ENCODE assay signal across 8 mouse cellular contexts in genomic region chr4:88031211-88032150, GRCm38 (mm10). TPM values are rescaled to one million over a fixed set of nuclear protein-coding genes. Genes with fewer than 3 reads are reported as not detected.
DNase-seq lines count a peak whose midpoint lies in the region; ATAC-seq and TF ChIP-seq lines count a peak whose summit lies in the region.

No protein-coding gene starts in this region.

- peak; percentile 5; the same call in 1 of the 2 replicates for ATAC-seq in forebrain, postnatal 0 days
- no peak for ATAC-seq in hindbrain, embryonic 15.5 days (ENCODE audit: low FRiP score, low read depth)

- no peaks in the 10 kb centered on the region; the same call in 1 of the 2 replicates for H3K27me3 ChIP-seq in forebrain, postnatal 0 days (ENCODE audit: insufficient read depth, low read length)
- no peaks in the 10 kb centered on the region for H3K27me3 ChIP-seq in hindbrain, embryonic 15.5 days
- H3K27me3 ChIP-seq in megakaryocyte, embryonic 14.5 days (replicated peaks): peaks cover 10% of the 10 kb centered on the region

- TF ChIP-seq CTCF in forebrain, postnatal 0 days (IDR thresholded peaks at IDR 0.05; ENCODE audit: low read depth): no peak

- peak overlapping the region; percentile 78 for H3K9ac ChIP-seq in forebrain, postnatal 0 days
- H3K9ac ChIP-seq in hindbrain, embryonic 15.5 days: peak overlapping the region; percentile 70

- H3K4me3 ChIP-seq in forebrain, postnatal 0 days (ENCODE audit: low read depth, low read length): peak overlapping the region; percentile 91
- peak overlapping the region; percentile 69 for H3K4me3 ChIP-seq in hindbrain, embryonic 15.5 days
- peak overlapping the region; percentile 95 for H3K4me3 ChIP-seq in megakaryocyte, embryonic 14.5 days (replicated peaks)

- H3K27ac ChIP-seq in forebrain, postnatal 0 days (ENCODE audit: low read depth, low read length): peak overlapping the region; percentile 90
- H3K27ac ChIP-seq in hindbrain, embryonic 15.5 days (replicated peaks): peak overlapping the region; percentile 98

- intact Hi-C loops in left cerebral cortex, postnatal 36 days (cut with DNase I): loop anchor here (2.0 to 10.0 kb wide), 4 partner anchors 129 to 664 kb away; no protein-coding TSS in a partner anchor

- no peaks in the 10 kb centered on the region for H3K9me3 ChIP-seq in forebrain, postnatal 0 days (ENCODE audit: low read length)
- no peaks in the 10 kb centered on the region for H3K9me3 ChIP-seq in hindbrain, embryonic 15.5 days
- H3K9me3 ChIP-seq in megakaryocyte, embryonic 14.5 days: no peaks in the 10 kb centered on the region

- peak overlapping the region; percentile 87 for H3K4me2 ChIP-seq in forebrain, postnatal 0 days (ENCODE audit: low read depth)
- H3K4me2 ChIP-seq in hindbrain, embryonic 15.5 days: peak overlapping the region; percentile 88

- 3% methylated on average over 84 of the region's 84 CpGs for WGBS in forebrain, postnatal 0 days
- under 1% methylated on average over 84 of the region's 84 CpGs for WGBS in hindbrain, embryonic 15.5 days

- DNase-seq in NIH3T3 (ENCODE audit: low read depth): peak; percentile 72
- peak; percentile 73 to 79 for DNase-seq in cerebellum, adult 18-20 months
- DNase-seq in forebrain, postnatal 0 days: peak; percentile 72
- peak; percentile 37 to 40 for DNase-seq in left cerebral cortex, postnatal 36 days (ENCODE audit: low spot score in 2 of 2)
- peak; percentile 13 to 30 for DNase-seq in right cerebral cortex, postnatal 36 days (ENCODE audit: low spot score in 2 of 2)
- DNase-seq in yolk sac, embryonic 10.5 days (ENCODE audit: low spot score): peak; percentile 27

- H3K36me3 ChIP-seq in forebrain, postnatal 0 days (ENCODE audit: insufficient read depth): no peaks in the 10 kb centered on the region
- H3K36me3 ChIP-seq in hindbrain, embryonic 15.5 days: peaks cover 3% of the 10 kb centered on the region; the same call in 1 of the 2 replicates
- H3K36me3 ChIP-seq in megakaryocyte, embryonic 14.5 days (replicated peaks; ENCODE audit: low read length): peaks cover 12% of the 10 kb centered on the region

- peaks cover 6% of the 10 kb centered on the region for H3K4me1 ChIP-seq in forebrain, postnatal 0 days (ENCODE audit: insufficient read depth)
- H3K4me1 ChIP-seq in hindbrain, embryonic 15.5 days (replicated peaks): peaks cover 57% of the 10 kb centered on the region
- H3K4me1 ChIP-seq in megakaryocyte, embryonic 14.5 days: peaks cover 25% of the 10 kb centered on the region

RNA-seq across cellular contexts. Expression of gene Mllt3, which starts 1.7 kb away (rescaled TPM):
- 38.5 and 41.0 TPM in 2 replicates for total RNA-seq in forebrain, postnatal 0 days (2014; rRNA removed)
- polyA plus RNA-seq in forebrain, postnatal 0 days (2015; fragmentation: Nextera tagmentation; extraction: Ambion mirVana): 65.2 and 75.2 TPM in 2 replicates
- polyA plus RNA-seq in hindbrain, embryonic 15.5 days (2015; fragmentation: Nextera tagmentation; extraction: Ambion mirVana): 77.3 and 83.1 TPM in 2 replicates
- total RNA-seq in left cerebral cortex, postnatal 36 days (2021): 10 to 100 TPM; 27.1 to 40.0 TPM
- polyA plus RNA-seq in megakaryocyte, embryonic 14.5 days (2012; ENCODE audit: insufficient read depth, low replicate concordance): 0.69 and 4.0 TPM in 2 replicates

Comparison
In these comparisons a context has a peak if more than half of its experiments do, and no peak if none do; other contexts are left out.
1. DNase-seq: peak in every context shown above with its lines; median percentile 76 in cerebellum, adult 18-20 months; 72 in NIH3T3; 72 in forebrain, postnatal 0 days; 38 in left cerebral cortex, postnatal 36 days; 27 in yolk sac, embryonic 10.5 days; 22 in right cerebral cortex, postnatal 36 days.
2. RNA of gene Mllt3, which starts 1.7 kb away (polyA plus RNA-seq): 77.3 to 83.1 TPM in hindbrain, embryonic 15.5 days and 65.2 to 75.2 TPM in forebrain, postnatal 0 days; 0.69 to 4.0 TPM in megakaryocyte, embryonic 14.5 days; every median in the first group is over 10 times any median in the second.
3. Peak in every context shown above with its lines, with median percentiles within 50 percentile points of each other: H3K4me3 ChIP-seq.